Mouse (Mus musculus) CH12.LX (cell line): ENCODE results near the gene Frat2. TPM values are rescaled to one million over a fixed set of nuclear protein-coding genes. Genes with fewer than 3 reads are reported as not detected.
"Not testable (repeated sequence)": the region's sequence is repeated elsewhere in the genome, so short reads cannot be mapped to it uniquely, and the experiment has no call there.

Experiments used
- DNase-seq: peaks from one replicate; pipeline ENCODE4 v3.0.0-alpha.2; 2013; ENCODE audit errors: extremely low read depth
- H3K27ac ChIP-seq: 2 replicates; pipeline ENCODE4 v1.5.1; 2012; ENCODE audit warnings: low read depth, mild to moderate bottlenecking, control low read depth, moderate library complexity; ENCODE audit not compliant: insufficient read depth
- H3K27me3 ChIP-seq: replicated peaks from 2 replicates; pipeline ENCODE3; 2012; ENCODE audit warnings: inconsistent platforms
- H3K36me3 ChIP-seq, 2 experiments: replicated peaks in 1 of 2; 2 replicates each; pipeline versions ENCODE3 to v1.6.1; 2012; ENCODE audit warnings: inconsistent platforms in 1 of 2, low read length in 1 of 2, mild to moderate bottlenecking in 1 of 2, mixed read lengths in 1 of 2, moderate library complexity in 1 of 2; ENCODE audit not compliant: control insufficient read depth in 1 of 2, insufficient read depth in 1 of 2
- H3K4me1 ChIP-seq, 2 experiments: 2 replicates each; pipeline ENCODE4 v1.6.1; 2012; ENCODE audit warnings: inconsistent platforms in 1 of 2, moderate library complexity in 1 of 2; ENCODE audit not compliant: insufficient read depth in 2 of 2, control insufficient read depth in 1 of 2
- H3K4me2 ChIP-seq: 2 replicates; pipeline ENCODE4 v1.6.1; 2012; ENCODE audit warnings: low read depth, mild to moderate bottlenecking, control low read depth; ENCODE audit not compliant: poor library complexity, insufficient read depth, severe bottlenecking
- H3K4me3 ChIP-seq, 3 experiments: fragments of 150-350 bp in 1 of 3; sonication (generic) in 1 of 3; replicated peaks in 1 of 3; 2 replicates each; pipeline versions ENCODE3 to v1.5.1; 2011 to 2012; ENCODE audit warnings: low read depth in 2 of 3, low read length in 2 of 3, mild to moderate bottlenecking in 2 of 3, moderate library complexity in 2 of 3, control low read depth in 1 of 3, improper control_type of control experiment in 1 of 3, inconsistent platforms in 1 of 3, mixed read lengths in 1 of 3; ENCODE audit not compliant: poor library complexity in 1 of 3
- H3K79me2 ChIP-seq: replicated peaks from 2 replicates; pipeline ENCODE4 v1.6.1; 2012; ENCODE audit warnings: mild to moderate bottlenecking, moderate library complexity; ENCODE audit not compliant: control insufficient read depth, poor library complexity, insufficient read depth, severe bottlenecking; ENCODE audit errors: extremely low read depth
- H3K9ac ChIP-seq: 2 replicates; pipeline ENCODE4 v1.6.1; 2012; ENCODE audit warnings: low read depth, mild to moderate bottlenecking, control low read depth, moderate library complexity; ENCODE audit not compliant: insufficient read depth
- H3K9me3 ChIP-seq: replicated peaks from 2 replicates; pipeline ENCODE3; 2012; ENCODE audit warnings: low read length, inconsistent platforms, mixed read lengths
- EP300 ChIP-seq: IDR thresholded peaks from 2 replicates; pipeline ENCODE4 v1.6.1; 2011; ENCODE audit warnings: low read length, improper control_type of control experiment
- IRF4 ChIP-seq: IDR thresholded peaks from 2 replicates; pipeline ENCODE4 v1.6.1; 2014; ENCODE audit warnings: low read depth, mild to moderate bottlenecking, inconsistent platforms, low read length, improper control_type of control experiment
- MAX ChIP-seq: IDR thresholded peaks from 2 replicates; pipeline ENCODE4 v1.6.1; 2011; ENCODE audit warnings: low read length, improper control_type of control experiment
- NRF1 ChIP-seq: IDR thresholded peaks from 2 replicates; pipeline ENCODE4 v1.6.1; 2014; ENCODE audit warnings: low read depth, mild to moderate bottlenecking, inconsistent platforms, low read length, improper control_type of control experiment, moderate library complexity
- PAX5 ChIP-seq: IDR thresholded peaks from 2 replicates; pipeline ENCODE4 v1.6.1; 2012; ENCODE audit warnings: low read length, inconsistent platforms, mixed read lengths
- TBP ChIP-seq: conservative IDR thresholded peaks from 2 replicates; pipeline ENCODE4 v1.6.1; 2011; ENCODE audit warnings: low read depth, low read length, improper control_type of control experiment
- UBTF ChIP-seq: IDR thresholded peaks from 2 replicates; pipeline ENCODE4 v1.6.1; 2012; ENCODE audit warnings: low read depth, mild to moderate bottlenecking, inconsistent platforms, low read length, improper control_type of control experiment, moderate library complexity
- USF2 ChIP-seq: conservative IDR thresholded peaks from 2 replicates; pipeline ENCODE4 v1.6.1; 2011; ENCODE audit warnings: low read depth, low read length, improper control_type of control experiment
- dilution Hi-C: fragments of 300-500 bp; cut with MboI; formaldehyde crosslinking; loops from 2 replicates; pipeline ENCODE4 v1.14.3; 2020; ENCODE audit warnings: low sequenced_read_pairs; ENCODE audit not compliant: extremely low pct_unique_long_range_greater_than_20kb, extremely low pct_ligation_motif_present
- in situ Hi-C: fragments of 300-500 bp; cut with MboI; formaldehyde crosslinking; loops from 3 replicates; pipeline ENCODE4 v1.14.3; 2019; ENCODE audit warnings: low sequenced_read_pairs, low pct_ligation_motif_present, low pct_unique_long_range_greater_than_20kb, mixed read lengths
- polyA plus RNA-seq: library from polyadenylated mRNA; unstranded; fragments of >175 nt; gene quantifications from 2 replicates; pipeline ENCODE4 v1.2.1, GENCODE M21; 2012; ENCODE audit warnings: low read depth; ENCODE audit not compliant: insufficient read length
- total RNA-seq, 2 experiments: library from RNA; depleted of rRNA; stranded (reverse); fragments of 300-350 nt in 1 of 2; fragments of >200 nt in 1 of 2; gene quantifications; 2 replicates each; pipeline ENCODE4 v1.2.3; 2012 to 2014

Gene Frat2
- total and polyA plus RNA-seq, 3 experiments: 0.55 to 1.3 (median 1.0) TPM

DNA sequence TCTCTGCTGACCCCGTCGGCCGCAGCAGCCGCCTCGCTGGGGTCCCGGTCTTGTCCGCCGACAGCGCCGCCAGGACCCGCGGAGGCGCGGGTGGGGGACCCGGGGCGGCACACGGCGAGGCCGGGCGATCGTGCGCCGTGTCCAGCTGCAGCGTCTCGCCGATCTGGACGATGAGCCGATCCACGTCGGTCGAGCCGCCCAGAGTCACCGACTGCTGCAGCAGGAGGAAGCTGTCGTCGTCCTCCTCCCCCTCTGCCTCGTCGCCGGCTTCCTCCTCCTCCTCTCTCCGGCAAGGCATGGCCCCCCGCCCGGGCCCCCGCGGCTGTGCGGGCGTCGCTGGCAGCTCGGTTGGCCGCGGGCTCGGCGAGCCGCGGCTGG is 329 bp downstream of the Frat2 start:
- H3K27ac ChIP-seq, DNase-seq, H3K9me3 ChIP-seq, dilution Hi-C loops, H3K36me3 ChIP-seq, H3K79me2 ChIP-seq: not testable (repeated sequence)
- in situ Hi-C loops: loop anchor here (10.0 kb wide), 1 partner anchor 47 kb away; the partner anchor contains the start of gene Rrp12
- peaks cover 0 to 16% of the 10 kb centered on the region in 2 experiments; a peak in 2 of 4 replicates for H3K4me1 ChIP-seq
- H3K4me3 ChIP-seq: peak overlapping the region; percentile 25 to 84 (median 56)
- H3K9ac ChIP-seq: peak overlapping the region; percentile 49
- peaks cover 20% of the 10 kb centered on the region for H3K27me3 ChIP-seq
- H3K4me2 ChIP-seq: peak overlapping the region; percentile 89

DNA sequence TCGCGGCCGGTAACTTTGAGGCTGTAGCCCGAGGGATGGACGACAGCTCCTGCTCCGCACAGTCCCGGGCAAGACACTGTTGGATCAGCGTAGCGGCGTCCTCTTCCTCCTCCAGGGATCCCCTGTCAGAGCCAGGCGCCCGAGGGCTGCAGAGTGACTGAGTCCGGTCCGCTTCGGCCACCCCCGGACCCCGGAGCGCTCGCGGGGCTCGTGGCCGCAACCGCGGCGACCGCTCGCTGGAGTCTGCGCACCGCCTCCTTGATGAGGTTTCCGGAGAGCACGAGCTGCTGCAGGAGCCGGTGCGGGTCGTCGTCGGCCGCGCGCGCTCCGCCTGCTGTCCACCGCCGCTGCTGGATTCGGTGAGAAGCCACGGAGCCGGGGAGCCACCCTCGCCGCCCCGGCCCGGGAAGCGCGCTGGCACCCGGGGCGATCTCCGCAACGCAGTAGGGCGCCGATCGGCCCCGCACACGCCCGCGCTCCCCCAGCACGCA is 796 bp downstream of the Frat2 start:
- Histone ChIP-seq H3K4me1 (peaks cover 0 to 16% of the 10 kb centered on the region in 2 experiments; a peak in 2 of 4 replicates), H3K9ac (peak overlapping the region; percentile 49), H3K27me3 (peaks cover 20% of the 10 kb centered on the region), H3K27ac (no peak overlapping the region), H3K4me3 (peak overlapping the region in 2 of 3 experiments; percentile 56 to 84), H3K36me3 (no peaks in the 10 kb centered on the region), H3K9me3 (peaks cover 6% of the 10 kb centered on the region), H3K4me2 (peak overlapping the region; percentile 89), H3K79me2 (no peaks in the 10 kb centered on the region)
- DNase-seq: no peak
- dilution Hi-C loops: no loop called here
- in situ Hi-C loops: loop anchor here (10.0 kb wide), 1 partner anchor 48 kb away; the partner anchor contains the start of gene Rrp12
- no peak for TF ChIP-seq USF2
- no peak for TF ChIP-seq EP300
- no peak; the same call in 1 of the 2 replicates for TF ChIP-seq UBTF
- peak; percentile 48 for TF ChIP-seq NRF1

DNA sequence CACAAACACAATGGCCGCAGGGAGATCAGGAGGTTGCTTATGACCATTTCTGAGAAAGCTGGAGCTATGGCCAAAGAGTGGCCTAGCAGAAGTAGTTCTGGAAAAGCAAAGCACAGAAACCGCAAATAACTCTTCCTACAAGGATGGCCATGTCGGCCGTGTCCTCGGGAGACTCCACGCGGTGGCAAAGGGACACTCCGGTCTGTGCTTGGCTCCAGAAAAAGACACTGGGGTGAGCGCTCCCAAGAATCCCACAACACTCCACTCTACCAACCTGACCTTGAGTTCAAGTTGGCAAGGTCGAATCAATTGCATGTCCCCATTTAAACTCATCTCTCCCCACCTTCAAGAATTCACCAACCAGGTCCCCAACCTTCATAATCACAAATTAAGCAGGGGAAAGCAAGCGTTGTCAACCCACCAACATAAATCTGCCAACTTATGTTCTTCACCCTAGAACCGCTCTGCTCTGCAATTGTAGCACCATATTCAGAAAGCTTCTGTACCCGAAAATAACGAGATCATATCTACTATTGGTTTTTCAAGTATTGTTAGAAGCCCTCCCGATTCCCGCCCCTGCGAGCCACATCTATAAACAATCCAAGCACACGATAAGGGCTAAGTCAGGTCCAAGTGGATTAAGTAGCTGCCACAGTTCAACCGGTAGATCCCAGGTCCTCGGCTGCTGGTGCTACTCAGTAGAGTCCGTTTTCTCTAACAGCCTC is 1.4 kb downstream of the Frat2 start:
- DNase-seq: no peak
- in situ Hi-C loops: loop anchor here (10.0 kb wide), 1 partner anchor 48 kb away; the partner anchor contains the start of gene Rrp12
- Histone ChIP-seq H3K9me3 (peaks cover 6% of the 10 kb centered on the region), H3K36me3 (no peaks in the 10 kb centered on the region), H3K9ac (no peak overlapping the region), H3K4me2 (peak overlapping the region; percentile 89), H3K27ac (no peak overlapping the region), H3K27me3 (peaks cover 20% of the 10 kb centered on the region), H3K79me2 (no peaks in the 10 kb centered on the region), H3K4me1 (peaks cover 0 to 16% of the 10 kb centered on the region in 2 experiments; a peak in 2 of 4 replicates)
- no peak for TF ChIP-seq IRF4
- no peak for TF ChIP-seq PAX5
- no peak for TF ChIP-seq TBP
- no peak for TF ChIP-seq MAX
- TF ChIP-seq, all 38 proteins: peak for 0
- dilution Hi-C loops: no loop called here
- peak overlapping the region in 1 of 3 experiments; percentile 84 for H3K4me3 ChIP-seq
